Mouse (Mus musculus) brain, embryonic 18.5 days (tissue): ENCODE measurements around the gene Hcn3.
"Not testable (repeated sequence)": the region's sequence is repeated elsewhere in the genome, so short reads cannot be mapped to it uniquely, and the experiment has no call there.

ENCODE experiments used
- DNase-seq: peaks from one replicate; pipeline ENCODE4 v3.0.0-alpha.2; 2012; ENCODE audit warnings: low read depth, low spot score

Hcn3 gene

DNA sequence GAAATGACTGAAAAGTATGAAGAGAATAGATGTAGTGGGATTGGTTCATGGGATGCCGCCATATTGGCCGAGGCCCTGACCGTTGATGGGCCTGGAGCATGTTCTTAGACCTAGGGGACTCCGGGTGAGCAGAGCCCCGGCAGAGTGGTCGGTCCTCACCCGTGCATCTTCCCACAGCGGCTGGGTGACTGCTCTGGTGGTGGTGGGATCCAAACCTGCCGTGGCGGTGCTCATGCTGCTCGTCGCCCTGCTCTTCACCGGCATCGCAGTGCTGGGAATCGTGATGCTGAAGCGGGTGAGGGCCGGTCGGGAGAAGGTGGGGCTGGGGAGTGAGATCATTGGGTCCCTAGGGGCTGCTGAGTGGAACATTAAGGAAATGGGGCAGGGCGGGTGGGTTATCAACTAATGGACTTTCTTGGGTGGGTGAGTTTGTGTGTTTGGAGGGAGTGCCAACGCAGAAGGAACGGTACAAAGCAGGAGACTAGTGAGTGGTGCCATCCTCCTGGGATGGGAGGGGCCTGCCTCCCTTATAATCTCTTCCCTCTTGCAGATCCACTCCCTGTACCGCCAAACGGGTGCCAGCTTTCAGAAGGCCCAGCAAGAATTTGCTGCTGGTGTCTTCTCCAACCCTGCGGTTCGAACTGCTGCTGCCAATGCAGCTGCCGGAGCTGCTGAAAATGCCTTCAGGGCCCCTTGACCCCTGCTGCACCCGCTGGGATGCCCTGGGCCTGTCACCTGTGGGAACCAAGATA, 21.9 kb upstream of the Hcn3 start:
- DNase-seq, result no peak

DNA sequence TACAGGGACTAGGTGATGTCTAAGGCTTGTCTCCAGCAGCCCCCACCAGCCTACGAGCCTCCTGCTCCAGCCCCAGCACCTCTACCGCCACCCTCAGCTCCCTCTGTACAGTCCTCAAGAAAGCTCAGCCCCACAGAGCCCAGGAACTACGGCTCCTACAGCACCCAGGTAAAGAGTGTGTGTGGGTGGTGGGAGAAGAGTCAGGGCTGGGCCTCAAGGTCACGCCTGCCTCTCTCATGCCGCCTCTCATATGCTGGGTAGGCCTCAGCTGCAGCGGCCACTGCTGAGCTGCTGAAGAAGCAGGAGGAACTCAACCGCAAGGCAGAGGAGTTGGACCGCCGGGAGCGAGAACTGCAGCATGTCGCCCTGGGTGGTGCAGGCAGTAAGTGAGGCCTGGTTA, 19.1 kb upstream of the Hcn3 start:
- no peak for DNase-seq

GRCm38 (mm10) chr3:89178107-89178385, 18.1 kb upstream of the Hcn3 start:
- no peak for DNase-seq

GRCm38 (mm10) chr3:89177242-89178106, 17.5 kb upstream of the Hcn3 start, which contains the start of gene Scamp3:
Gene Scamp3 (plus strand): TSS chr3:89177473.
- peak; percentile 96 for DNase-seq

DNA sequence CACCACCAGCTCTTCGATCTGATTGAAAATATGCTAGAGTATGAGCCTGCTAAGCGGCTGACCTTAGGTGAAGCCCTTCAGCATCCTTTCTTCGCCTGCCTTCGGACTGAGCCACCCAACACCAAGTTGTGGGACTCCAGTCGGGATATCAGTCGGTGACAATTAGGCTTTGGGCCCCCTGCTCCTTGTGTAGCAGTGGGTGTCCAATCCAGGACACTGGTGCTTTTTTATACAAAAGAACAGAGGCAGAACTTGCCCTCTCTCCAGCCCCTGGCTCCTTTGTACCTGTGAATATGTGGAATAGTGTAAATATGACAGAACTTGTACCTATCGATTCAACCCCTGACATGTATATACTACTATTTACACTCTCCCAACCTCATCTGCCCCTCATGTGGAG, 16.4 kb upstream of the Hcn3 start:
- no peak for DNase-seq

DNA sequence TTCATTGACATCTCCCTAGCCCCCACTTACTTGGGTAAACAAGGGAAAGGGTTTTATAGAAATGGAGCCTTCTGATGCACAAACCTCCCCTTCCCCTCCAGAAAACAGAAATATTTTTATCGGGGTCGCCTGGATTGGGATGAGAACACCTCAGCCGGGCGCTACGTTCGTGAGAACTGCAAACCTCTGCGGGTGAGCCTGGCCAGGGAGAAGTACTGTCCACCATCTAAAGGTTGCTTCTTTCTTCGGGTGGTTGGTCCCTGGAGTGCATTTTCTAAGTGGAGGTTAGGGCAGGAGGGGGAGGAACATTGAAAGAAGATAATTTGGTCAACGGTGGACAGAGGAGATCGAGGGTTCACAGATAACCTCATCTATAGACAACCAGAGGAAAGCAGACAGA, 15.5 kb upstream of the Hcn3 start:
- DNase-seq, result no peak

DNA sequence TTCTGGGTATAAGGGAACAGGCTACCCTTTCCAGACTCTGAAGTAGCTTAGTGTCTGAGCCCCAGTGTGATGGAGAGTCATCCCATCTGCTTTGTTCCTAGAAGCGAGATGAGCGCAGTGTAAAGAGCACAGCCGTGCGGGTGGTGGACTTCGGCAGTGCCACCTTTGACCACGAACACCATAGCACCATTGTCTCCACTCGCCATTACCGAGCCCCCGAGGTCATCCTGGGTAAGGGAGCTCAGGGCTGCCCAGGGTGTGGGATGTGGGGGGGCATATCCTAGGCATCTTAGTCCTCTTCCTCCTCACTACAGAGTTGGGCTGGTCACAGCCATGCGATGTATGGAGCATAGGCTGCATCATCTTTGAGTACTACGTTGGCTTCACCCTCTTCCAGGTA, 14.8 kb upstream of the Hcn3 start:
- DNase-seq, result no peak

DNA sequence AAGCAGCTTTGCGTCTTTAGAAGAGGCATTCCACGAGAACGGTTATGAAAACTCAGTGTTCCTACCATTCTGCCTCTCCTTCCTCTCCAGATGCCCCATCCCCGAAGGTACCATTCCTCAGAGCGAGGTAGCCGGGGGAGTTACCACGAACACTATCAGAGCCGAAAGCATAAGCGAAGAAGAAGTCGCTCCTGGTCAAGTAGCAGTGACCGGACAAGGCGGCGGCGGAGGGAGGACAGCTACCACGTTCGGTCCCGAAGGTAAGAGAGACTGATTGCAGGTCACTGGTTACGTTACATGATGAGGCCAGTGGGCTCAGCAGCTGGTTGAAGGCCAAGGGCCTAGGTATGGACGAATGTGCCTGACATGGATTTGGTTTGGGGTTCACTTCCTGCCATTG, 6.9 kb upstream of the Hcn3 start:
- no peak for DNase-seq

DNA sequence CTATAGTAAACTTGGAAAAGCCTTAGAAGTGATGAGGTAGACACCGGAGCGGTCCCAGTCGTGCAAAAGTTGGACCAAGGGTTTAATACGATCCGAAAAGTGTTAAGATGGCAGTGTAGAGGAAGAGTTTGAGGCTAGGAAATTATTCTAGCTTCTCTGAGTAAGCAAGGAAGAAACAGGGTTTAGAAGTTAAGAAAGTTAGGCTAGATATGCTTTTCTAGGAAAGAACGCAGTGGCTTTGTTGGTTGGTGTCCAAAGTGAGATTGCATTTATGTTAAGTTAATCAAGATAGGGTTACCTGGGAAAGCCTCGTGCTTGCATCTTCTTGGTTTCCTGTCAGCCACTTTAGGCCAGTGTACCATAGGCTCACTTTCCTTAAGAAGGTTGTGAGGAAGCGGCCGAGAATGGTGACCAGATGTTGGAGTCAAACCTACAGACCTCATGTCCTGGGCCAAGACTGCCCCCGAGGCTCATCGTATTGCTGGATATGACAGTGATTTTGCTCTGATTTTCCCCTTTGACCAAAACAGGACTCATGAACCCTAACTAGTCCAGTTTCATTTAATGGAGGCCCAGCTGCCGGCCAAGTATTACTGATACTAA, 5.4 kb upstream of the Hcn3 start:
- DNase-seq, result no peak

DNA sequence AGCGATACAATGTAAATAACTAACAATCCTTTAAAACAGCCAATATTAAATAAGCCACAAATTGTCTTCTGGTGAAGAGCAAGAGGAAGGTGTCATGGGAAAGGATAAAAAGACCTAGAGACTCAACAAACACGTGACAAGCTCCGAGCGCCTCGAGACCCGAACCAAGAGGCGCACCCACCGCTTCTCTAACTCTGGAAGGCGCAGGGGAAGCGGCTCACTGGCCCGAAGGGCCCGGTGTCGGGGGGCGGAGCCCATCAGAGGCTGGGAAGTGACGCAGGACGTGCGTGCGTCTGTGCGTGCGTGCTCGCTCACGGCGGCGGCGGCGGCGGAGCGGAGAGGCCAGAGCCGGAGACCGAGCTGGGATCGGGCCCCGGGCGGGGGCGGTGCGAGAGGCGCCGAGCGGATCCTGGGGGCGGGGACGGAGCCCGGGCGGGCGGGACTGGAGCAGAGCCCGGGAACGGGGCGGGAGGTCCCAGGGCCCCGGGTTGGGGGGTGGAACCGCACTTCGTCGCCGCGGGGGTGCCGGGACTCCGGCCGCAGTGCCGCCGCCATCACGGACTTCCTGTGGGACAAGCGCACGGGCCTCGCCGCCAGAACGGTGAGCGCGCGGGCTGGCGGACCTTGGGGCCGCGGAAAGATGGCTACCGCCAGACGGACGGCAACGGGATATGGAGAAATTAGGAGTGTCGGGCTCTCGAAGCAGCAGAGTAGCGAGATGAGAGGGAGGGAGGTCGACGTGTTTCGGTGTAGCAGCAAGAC, 4.7 kb upstream of the Hcn3 start, which contains the start of gene Clk2:
Gene Clk2, plus strand, starts transcription at position 290 of the 762 bp plus-strand sequence.
- peak; percentile 75 for DNase-seq

DNA sequence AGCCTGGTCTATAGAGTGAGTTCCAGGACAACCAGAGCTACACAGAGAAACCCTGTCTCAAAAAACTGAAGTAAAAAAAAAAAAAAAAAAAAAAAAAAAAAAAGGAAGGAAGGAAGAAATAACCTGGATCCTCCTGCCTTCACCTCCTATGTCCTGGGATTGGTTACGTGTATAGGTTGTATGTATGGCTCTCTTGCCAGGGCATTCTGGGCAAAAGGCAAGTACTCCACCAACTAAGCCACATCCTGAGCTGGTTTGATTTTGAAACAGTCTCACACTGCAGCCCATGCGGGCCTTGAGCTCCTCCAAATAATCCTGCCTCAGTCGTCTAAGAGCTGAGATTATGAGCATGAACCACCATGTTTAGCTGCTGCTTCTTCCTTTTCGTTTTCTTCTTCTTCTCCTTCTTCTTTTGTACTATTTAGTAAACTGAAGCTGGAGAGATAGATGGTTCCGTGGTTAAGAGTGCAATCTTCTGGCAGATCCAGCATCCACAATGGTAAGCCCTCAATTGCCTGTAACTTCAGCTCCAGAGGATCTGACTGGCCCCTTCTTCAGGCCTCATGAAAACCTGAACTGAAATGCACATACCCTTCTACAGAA, 3.7 kb upstream of the Hcn3 start:
- DNase-seq, result no peak

- no peak for DNase-seq
Measured at GRCm38 (mm10) chr3:89163123-89163522, 3.1 kb upstream of the Hcn3 start.

DNA sequence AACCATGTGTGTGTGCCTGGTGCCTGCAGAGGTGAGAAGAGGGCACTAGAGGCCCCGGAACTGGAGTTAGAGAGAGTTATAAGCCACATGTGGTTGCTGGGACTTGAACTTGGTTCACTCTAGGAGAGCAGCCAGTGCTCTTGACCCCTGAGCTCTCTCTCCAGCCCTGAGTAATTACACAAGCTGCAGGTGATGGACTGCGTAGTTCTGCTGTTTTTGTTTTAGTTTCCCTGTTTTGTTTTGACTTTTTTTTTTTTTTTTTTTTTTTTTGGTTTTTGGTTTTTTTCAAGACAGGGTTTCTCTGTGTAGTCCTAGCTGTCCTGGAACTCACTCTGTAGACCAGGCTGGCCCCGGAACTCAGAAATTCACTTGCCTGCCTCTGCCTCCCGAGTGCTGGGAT, 1.8 kb upstream of the Hcn3 start:
- no peak for DNase-seq

DNA sequence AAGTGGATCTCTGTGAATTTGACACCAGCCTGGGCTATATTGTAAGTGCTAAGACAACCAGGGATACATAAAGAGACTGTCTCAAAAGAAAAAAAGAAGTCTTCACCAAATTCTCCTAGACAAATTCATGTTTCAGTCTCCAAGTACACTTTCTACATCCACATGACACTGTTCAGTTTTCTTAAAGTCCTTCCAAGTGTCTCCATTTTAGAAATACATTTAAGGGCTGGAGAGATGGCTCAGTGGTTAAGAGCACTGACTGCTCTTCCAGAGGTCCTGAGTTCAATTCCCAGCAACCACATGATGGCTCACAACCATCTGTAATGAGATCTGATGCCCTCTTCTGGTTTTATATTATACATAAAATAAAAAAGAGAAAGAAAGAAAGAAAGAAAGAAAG, 1.2 kb upstream of the Hcn3 start:
- DNase-seq, result not testable (repeated sequence)

- DNase-seq, result no peak
Measured at GRCm38 (mm10) chr3:89159211-89159610, 785 bp downstream of the Hcn3 start.

- no peak for DNase-seq
Measured at GRCm38 (mm10) chr3:89158651-89159050, 1.3 kb downstream of the Hcn3 start.

- DNase-seq, result no peak
Measured at GRCm38 (mm10) chr3:89156951-89157350, 3.0 kb downstream of the Hcn3 start.

GRCm38 (mm10) chr3:89152084-89152835, 7.7 kb downstream of the Hcn3 start:
- DNase-seq, result no peak

DNA sequence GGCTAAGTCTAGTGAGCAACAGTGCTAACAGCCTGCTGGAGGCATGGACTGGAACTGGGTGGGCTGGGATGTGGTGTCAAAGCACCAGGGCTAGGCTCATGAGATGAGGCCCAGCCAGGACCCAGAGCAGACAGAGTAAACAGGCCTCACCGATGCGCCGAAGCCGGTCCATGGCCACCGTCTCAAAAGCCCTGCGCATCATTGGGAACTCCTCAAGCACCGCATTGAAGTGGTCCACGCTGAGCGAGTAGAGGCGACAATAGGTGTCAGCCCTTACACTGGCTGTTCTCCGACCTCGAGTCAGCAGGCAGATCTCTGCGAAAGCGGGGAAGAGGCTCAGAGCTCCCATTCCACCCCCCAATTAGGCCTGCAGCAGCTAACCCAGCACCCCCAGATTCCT, 11.4 kb downstream of the Hcn3 start:
- DNase-seq, result no peak

GRCm38 (mm10) chr3:89147979-89148311, 12.1 kb downstream of the Hcn3 start:
- DNase-seq, result no peak
